Mouse (Mus musculus): ENCODE measurements at regions not wholly inside any gene's neighbourhood (a gene's known extent, or its start where the extent isn't known, plus 50 kb on each side); places are given as distances from the start of the nearest gene placed in this dataset.
A peak's percentile ranks its signal among the peaks of the same experiment; 100 is the strongest.

- peak; percentile 29 to 66 for DNase-seq
Observed at GRCm38 (mm10) chr8:41824928-41825327, 408.1 kb upstream of the Frg1 start.

DNA sequence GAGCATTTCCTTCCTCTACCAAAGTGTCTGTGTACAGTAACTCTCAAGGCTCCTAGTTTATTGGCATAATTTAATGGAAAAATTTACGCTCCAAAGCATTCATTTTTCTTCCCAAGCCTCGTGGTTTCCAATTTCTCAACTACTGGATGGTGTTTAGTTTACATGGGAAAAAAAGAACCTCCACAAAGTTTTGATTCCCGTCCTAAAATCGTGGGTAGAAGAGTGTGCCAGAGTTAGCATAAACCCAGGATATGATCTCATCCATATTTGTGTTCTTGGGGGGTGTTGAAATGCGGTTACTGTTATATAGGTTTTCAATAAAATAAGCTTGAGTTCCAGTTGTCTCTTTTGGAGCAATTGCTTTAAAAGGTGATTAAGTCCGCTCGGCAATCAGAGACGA is 406.2 kb upstream of the Frg1 start:
- no peak for DNase-seq

DNA sequence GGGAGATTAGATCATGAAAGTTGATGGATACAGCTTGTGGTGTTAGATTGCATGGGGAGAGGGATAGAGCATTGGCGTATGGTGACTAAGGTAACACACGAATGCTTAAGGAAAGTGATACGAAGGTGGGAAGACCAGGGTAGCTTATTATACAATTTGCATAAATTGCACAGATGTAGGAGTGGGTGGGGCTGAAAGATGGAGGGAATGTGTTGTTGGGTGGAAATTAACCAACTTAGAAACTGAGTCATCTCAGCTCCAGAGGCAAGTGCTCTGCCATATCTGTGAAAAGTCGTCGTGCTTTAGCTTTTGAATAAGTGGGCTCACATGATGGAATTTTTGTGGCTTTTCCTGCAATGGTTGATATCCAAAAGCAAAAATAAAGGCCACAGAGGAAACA is 404.8 kb upstream of the Frg1 start:
- DNase-seq: no peak

DNA sequence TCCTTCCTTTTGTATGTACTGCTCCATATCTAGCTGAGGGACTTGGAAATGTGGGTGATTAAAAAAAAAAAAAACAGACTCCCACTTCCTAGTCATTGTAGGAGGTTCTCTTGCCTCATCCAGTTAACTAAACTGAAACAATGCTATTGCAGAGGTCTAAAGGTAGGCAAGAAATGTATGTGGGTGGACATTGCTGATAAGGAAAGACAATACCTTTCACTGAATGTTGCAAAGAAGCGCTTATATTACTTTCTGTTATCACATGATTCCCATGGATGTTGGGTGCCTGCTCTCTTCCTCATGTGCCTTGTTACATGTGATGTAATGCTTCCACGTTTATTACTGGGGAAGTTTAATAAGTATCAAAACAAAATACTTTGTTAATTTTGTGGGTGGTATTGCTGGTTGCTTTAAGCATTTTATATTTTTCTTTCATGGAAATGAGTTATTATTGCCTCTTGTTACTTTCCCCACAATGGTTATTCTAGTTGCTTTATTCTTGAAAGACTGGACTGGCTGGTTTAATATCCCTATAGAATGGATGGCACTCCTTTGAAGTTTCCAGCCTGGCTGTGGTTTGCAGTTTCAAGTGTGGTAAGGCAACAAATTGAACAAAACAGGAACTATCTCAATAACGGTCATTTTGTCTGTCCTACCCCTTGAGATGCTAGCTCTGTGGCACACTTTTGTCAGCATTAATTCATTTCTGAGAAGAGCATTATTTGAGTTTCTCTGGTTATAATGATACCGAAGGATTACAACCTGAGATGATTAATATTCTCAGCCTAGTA is 403.9 kb upstream of the Frg1 start:
- no peak for DNase-seq

- DNase-seq: no peak
Observed at GRCm38 (mm10) chr8:41818577-41818976, 401.7 kb upstream of the Frg1 start.

GRCm38 (mm10) chr8:41818079-41818478 is 401.2 kb upstream of the Frg1 start:
- DNase-seq: no peak

- no peak for DNase-seq
Observed at GRCm38 (mm10) chr8:41815272-41815671, 398.4 kb upstream of the Frg1 start.

DNA sequence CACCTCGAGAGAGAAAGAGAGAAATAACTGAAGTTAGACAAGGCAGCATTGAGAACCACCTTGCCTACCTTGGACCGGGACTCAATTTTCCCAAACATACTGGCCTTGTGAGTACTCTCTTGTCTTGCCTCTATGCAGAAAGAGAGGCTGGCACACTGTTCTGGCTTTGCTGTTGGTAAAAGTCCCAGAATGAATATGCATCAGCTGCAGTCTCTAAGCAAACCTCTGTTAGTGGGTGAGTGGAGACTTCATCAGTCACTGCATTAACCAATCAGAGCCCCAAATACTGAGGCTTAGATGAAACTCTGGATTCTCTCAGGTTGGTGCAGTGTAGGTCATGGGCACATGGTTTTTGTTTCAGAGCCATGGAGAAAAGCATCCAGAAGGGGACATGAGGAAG is 378.8 kb upstream of the Frg1 start:
- DNase-seq: no peak

DNA sequence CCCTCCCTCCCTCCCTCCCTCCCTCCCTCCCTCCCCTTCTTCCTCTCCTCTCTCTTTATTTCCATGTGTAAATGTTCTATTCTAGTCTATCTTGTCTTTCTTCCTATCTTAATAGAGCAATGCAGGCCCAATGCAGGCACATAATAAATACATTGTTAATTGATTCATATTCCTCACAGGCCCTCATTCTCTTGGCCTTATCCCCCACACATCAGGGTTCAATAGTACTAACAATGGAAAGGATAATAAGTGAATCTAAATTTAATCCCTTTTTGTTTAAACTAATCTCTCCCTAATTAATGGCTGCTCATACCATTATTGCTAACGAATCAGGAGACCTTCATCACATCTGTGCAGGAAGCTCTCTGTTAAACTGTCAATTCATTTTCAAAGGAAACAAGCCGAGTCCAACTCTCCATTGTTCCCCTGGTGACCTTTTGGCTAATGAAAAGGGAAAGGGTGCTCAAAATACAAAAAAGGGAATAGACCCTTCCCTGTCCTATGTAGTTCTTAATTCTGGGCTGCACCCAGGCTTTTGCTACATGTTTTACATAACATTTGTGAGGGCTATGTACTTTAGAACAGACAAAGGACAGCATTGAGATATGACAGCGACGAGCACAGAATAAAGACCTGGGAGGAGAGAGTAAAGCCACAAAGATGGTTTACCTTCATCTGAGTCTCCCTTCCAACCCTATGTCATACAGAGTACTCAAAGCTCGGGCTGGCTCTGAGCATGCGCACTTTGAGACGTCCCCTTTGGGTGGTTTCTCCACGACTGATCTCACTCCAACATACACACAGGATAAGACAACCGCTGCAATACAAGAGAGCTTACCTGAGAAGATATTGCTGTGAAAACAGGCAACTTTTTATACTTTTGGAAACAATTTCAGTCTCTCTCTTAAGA is 370.3 kb upstream of the Frg1 start:
- DNase-seq: no peak

- no peak for DNase-seq
Observed at GRCm38 (mm10) chr8:41785977-41786376, 369.1 kb upstream of the Frg1 start.

GRCm38 (mm10) chr8:41782837-41783236 is 366.0 kb upstream of the Frg1 start:
- no peak for DNase-seq

DNA sequence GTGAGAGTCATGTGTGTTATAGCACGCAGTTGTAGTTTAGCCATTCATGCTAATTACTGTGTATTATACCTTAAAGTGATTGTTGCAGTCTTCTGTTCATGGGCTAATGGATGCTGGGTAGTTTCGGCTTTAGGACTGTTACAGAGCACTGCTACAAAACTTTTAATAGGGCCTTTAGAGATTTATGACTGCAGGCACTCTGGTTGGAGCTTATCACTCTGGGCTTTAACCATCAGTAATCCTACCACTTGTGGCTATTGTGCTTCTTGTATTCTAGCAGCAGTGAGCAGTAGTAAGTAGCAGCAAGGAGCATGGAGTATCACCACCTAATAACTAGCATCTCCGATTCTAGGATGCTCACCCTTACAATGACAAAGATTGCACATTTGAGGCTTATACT is 362.6 kb upstream of the Frg1 start:
- DNase-seq: no peak

DNA sequence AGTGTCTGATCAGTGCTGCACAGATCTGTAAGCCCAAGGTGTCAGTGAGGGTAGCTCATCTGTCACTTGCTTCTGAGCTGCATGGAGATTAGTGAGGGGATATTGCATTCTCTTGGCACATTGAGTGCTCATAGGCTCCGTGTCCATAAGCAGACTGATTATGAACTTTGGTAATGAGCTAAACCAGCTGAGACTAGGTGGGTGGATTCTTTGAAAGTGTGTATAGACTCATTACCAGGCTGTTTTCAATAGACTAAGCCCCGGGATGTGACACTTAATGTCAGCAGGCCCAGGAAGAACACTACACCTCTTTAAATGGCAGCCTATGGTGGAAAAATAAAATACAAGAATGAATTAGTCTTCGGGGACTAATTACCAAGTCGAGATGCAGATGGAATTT is 354.9 kb upstream of the Frg1 start:
- no peak for DNase-seq

DNA sequence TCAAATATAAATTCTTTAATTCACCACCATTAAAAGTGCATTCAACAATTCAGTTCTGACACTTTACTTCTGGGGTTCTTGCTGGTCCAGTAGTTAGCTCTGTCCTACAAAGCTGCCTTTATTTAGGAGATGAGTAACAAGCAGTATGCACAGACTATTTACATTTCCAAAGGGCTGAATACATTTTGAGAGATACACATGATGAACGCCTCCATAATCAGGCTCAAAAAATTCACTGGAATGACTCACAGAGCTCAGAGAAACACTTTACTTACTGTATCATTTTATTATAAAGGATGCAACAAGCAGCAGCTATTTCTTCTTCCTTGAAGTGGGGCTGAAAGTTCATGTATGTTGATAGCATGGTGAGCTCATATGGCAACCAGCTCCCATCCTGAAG is 336.6 kb upstream of the Frg1 start:
- no peak for DNase-seq

DNA sequence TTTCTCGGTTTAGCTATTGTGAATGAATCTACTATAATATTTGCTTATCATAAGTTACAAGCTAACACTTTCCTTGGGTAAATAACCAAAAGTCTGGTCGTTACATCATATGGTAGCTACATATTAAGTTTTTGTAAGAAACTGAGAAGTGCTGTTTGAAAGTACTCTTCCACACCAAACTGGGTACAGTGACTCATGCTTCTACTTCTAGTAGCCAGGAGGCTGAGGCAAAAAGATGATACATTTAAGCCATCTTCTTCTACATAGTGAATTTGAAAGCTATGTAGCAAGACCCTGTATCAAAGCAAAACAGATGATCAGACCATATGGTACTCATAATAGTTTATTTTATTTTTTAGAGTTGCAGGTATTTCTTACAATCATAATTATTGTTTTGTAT is 335.8 kb upstream of the Frg1 start:
- DNase-seq: no peak

DNA sequence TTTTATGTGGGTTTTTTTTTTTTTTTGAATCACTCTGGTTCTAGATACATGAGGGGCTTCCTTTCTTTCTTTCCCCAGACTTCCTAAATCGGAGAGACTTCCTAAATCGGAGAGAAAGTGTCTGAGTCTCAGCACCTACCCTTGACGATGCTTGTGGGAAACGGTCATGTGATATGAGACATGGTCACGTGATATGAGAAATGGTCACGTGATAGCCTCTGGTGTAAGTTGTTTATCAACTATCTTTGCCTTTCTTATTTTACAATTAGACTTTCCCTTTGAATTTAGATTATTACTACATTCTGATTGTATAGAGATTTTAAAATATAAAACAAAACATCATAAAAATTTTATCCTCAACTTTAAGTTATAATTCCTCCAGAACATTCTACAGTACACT is 330.1 kb upstream of the Frg1 start:
- no peak for DNase-seq

- DNase-seq: no peak
Observed at GRCm38 (mm10) chr8:41742796-41743670, 326.2 kb upstream of the Frg1 start.

GRCm38 (mm10) chr8:41717002-41717401 is 300.1 kb upstream of the Frg1 start:
- DNase-seq: no peak

GRCm38 (mm10) chr8:41713634-41714330 is 296.9 kb upstream of the Frg1 start:
- DNase-seq: no peak

- DNase-seq: peak; percentile 9 to 25
Observed at GRCm38 (mm10) chr8:41703927-41704924, 287.4 kb upstream of the Frg1 start.
